Mouse (Mus musculus): ENCODE results near the gene Zfp385b.

Gene Zfp385b

DNA sequence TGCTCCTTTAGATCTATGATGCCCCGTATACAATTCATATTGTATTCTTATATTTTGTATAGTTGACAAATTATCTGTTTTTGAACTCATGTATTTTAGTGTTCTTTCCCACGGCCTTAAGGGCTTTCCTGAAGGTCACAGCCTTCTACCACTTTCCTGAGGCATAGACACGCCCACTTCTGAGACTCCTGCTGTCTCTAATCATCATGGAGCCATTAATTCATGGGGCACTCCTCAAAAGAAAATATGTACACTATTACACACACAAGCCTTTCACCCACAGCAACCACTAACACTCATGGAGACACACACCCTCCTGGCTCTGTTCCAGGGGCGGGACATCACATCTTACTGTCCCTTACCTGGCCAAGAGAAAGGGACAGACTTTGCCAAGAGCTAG is 232.1 kb downstream of the Zfp385b start:
- DNase-seq (ENCODE audit: low read depth) = no peak

DNA sequence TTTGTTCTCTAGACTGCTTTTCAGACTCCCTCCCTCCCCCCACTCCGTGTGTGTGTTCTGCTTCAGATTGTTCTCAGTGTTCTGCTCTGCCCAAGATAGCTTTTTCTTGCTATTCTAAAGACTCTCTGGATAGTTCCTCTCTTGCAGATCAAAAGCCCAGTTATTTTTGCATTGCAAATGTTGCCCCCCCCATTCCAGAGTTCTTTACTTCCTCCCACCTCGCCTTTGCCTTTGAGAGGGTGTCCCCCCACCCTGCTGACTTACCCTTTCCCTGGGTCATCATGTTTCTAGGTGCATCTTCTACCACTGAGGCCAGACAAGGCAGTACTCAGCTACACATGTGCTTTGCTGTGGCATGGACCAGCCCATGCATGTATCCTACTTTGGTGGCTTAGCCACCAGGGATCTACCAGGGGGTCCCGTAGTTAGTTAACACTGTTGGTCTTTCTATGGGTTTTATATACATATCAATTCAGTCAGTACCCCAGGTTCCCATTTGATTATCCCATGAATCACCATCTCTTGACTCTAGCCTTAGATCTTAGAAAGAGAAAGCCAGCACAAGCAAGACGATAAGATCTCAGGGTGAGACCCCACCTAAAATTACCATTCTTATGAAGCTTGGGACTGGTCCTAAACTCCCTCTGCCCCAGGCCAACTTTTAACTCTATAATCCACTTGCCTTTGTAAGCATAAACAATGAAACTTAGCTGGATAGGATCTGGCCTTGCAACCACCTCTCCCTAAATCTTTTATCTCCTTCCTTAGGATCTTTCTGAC is 232.7 kb downstream of the Zfp385b start:
- DNase-seq (ENCODE audit: low read depth) = no peak

- DNase-seq (ENCODE audit: low read depth) = no peak
These were observed 235.9 kb downstream of the Zfp385b start for GRCm38 (mm10) chr2:77583586-77583985.

GRCm38 (mm10) chr2:77576571-77576970 is 242.9 kb downstream of the Zfp385b start:
- DNase-seq (ENCODE audit: low read depth) = no peak

- no peak for DNase-seq (ENCODE audit: low read depth)
These were observed 251.7 kb downstream of the Zfp385b start for GRCm38 (mm10) chr2:77567528-77568435.

DNA sequence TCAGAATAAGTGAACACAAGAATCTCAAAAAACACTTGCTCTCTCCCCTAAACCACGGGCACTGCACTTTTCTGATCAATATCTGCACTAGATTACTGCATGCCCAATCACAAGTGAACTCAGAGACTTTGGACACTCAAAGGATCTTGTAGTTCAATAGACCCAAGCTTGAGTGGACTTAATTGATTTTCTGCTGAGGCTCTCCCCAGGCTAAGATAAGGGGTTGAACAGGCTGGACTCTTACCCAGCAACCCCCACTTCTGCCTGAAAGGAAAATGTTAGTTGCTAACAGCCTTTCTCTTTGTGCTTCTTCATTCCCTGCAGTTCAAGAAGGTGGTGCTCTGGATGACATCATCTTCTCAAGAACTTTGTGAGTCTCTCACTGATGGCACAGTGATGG is 255.7 kb downstream of the Zfp385b start:
- no peak for DNase-seq (ENCODE audit: low read depth)

- DNase-seq (ENCODE audit: low read depth) = no peak
These were observed 257.5 kb downstream of the Zfp385b start for GRCm38 (mm10) chr2:77561941-77562340.

GRCm38 (mm10) chr2:77556938-77557337 is 262.5 kb downstream of the Zfp385b start:
- no peak for DNase-seq (ENCODE audit: low read depth)

DNA sequence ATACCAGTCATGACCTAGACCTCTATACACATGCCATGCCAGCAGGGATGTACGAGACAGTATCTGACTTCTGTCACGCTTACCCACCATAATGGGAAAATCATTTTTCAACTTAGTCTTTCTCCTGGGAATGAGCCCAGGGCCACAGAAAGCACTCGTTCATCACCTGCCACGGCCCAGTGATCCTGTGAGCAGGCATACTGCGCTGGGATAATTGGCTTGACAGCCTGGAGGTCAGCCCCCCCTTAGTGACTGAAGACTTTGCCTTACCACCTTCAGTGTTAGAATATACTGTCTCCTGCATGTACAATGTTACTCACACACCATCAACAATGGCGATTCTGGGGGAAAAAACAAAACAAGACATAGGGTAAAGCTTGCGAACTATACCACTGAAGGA is 263.5 kb downstream of the Zfp385b start:
- DNase-seq (ENCODE audit: low read depth) = no peak

DNA sequence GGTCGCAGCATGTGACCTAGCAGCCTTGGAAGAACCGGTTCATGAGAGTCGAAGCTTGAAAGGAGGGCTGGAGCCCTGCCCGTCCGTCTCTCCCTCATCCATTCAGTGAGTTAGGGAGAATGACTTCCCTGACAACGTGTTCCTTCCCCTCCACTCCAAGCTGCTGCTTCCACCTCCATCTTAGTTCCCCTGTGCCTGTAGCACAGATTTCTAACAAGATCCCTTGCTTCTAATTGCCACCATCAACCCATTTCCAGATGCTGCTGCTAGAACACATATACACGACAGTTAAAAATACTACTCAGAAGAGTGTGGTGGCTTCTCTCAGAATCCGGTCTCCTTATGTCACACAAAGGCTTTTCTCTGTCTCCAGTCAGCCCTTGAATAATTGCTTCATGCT is 266.8 kb downstream of the Zfp385b start:
- no peak for DNase-seq (ENCODE audit: low read depth)

- DNase-seq (ENCODE audit: low read depth) = no peak
These were observed 276.1 kb downstream of the Zfp385b start for GRCm38 (mm10) chr2:77543388-77543787.

- no peak for DNase-seq (ENCODE audit: low read depth)
These were observed 276.8 kb downstream of the Zfp385b start for GRCm38 (mm10) chr2:77542605-77543004.

- DNase-seq (ENCODE audit: low read depth) = no peak
These were observed 277.8 kb downstream of the Zfp385b start for GRCm38 (mm10) chr2:77541681-77542080.

DNA sequence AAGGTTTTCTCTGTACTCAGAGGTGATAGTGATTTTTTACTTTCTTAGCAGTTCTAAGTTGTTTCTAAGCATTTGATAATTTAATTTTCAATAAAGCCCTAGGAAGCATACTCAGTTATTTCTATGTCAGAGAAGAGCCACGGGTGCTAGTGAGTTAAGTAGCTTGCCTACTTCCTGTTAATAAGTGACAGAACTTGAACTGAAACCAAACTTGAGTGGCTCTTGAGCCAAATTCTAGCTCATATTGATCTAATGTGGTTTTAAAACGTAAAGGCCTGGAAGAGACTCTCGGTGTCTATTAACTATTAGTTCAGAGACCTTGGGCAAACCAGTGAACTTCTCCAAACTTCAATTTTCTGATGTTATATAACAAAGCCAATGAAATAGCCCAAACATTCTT is 278.6 kb downstream of the Zfp385b start:
- no peak for DNase-seq (ENCODE audit: low read depth)

GRCm38 (mm10) chr2:77536556-77536955 is 282.9 kb downstream of the Zfp385b start:
- no peak for DNase-seq (ENCODE audit: low read depth)

DNA sequence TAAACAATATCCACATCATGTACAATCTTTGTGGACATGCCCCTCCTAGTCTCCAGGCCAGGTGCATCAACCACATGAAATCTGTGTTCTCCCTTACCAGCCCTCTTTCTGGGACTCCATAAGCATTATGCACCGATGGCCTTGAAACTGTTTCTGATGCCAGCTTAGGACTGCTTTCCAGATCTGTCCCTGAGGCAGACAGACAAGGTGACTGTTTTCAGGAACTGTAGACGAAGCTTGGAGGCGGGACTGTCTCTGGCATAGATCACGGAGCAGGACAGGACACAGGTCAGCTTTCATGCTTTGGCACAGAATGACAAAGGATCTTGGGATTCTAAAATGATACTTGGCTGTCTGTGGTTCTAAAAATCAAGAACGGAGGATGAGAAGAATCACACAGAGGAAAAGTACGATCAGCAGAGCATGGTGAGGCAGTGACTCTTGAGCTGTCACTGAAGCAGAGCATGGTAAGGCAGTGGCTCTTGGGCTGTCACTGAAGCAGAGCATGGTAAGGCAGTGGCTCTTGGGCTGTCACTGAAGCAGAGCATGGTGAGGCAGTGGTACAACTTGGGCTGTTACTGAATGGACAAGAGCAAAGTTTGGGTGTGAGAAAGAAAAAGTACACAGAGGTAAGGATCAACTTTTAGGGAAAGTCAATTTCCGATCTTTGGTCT is 291.2 kb downstream of the Zfp385b start:
- DNase-seq (ENCODE audit: low read depth) = no peak

- DNase-seq (ENCODE audit: low read depth) = no peak
These were observed 291.8 kb downstream of the Zfp385b start for GRCm38 (mm10) chr2:77527616-77528015.

DNA sequence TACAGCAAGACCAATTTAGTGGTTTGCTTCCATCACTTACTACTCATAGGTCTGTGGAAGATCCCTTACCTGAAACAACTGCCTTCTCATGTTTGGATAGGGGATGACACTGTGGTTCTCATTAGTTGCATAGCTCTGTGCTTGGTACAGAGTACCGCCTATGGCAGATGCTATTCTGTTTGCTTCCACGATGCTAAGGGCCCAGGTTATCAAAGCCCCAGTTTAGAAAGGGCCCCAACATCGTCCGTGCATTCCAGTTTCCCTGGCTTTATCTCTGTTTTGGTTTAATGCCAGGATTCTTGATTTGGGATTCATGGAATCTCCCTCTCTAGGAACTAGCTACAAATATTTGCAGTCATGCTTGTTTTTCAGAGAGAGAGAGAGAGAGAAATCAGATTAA is 292.6 kb downstream of the Zfp385b start:
- no peak for DNase-seq (ENCODE audit: low read depth)

DNA sequence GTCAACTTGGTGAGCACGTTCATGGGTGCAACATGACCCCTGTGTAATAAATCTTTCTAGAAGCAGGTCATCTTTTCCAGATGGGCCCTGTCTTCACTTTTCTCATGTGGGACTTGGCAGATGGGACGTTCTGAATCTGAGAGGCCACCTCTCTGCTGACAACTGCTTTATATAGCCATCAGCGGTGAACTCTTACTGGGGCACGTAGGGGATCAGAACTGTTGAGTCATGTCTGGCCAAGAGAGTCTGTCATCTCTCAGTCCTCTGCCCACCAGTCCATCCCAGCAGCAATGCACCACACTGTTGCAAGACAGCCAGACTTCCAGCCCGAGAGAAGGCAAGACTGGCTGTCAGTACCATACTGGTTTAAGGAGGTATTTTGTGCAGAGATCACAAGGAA is 293.1 kb downstream of the Zfp385b start:
- DNase-seq (ENCODE audit: low read depth) = no peak

DNA sequence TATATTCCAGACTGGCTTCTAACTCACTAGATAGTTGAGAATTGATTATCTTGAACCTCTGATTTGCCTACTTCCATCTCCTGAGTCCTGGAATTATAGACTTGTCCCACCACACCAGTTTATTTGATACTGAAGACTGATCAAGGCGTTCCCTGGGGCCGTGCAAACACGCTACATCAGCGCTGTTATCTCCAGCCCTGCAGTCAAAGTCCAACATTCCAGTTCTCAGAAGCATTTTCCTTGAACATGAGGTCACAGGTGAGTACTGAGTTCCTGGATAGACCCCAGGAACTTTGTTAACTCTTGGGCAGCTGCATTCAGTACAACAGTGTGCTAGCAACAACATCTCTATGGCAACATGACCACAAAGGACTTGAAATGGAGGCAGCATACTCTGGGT is 297.2 kb downstream of the Zfp385b start:
- no peak for DNase-seq (ENCODE audit: low read depth)

DNA sequence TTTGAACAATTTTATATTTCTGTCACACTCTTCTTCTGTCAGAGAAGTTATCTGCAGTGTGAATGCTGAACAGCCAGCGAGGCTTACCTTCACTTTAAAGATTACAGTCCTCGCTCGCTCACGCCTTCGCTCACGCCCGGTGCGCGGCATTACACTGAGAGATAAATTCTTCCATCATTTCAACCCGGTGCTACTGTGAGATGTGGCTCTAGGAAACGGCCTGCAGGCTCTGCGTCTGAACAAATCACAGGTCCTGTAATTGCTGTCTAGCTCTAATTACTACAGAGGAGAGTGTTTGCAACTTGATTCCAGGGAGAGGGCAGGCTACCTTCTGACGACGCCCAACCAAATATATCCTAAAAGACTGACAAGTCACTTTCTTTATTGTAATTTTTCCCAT is 300.1 kb downstream of the Zfp385b start:
- no peak for DNase-seq (ENCODE audit: low read depth)

- DNase-seq (ENCODE audit: low read depth) = no peak
These were observed 300.7 kb downstream of the Zfp385b start for GRCm38 (mm10) chr2:77518693-77519092.

DNA sequence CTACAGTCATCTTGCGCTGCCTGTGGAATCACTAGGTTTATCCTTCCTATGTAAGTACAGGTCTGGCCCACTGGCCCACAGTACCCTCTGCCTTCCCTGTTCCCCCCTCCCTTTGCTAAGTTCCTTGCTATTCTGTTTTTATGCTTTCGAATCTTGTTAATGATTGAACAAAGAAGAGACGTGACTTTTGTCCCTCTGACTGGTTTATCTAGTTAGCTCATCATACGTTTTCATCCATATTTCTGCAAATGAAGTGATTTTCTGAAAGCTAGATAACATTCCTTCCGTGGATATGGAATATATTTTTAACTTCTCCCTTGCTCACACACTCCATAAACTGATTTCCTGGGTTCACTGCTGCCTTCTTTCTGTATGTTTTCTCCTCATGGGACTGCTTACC is 302.8 kb downstream of the Zfp385b start:
- DNase-seq (ENCODE audit: low read depth) = no peak
